Mouse (Mus musculus) heart, postnatal 0 days (tissue): ENCODE data around the gene Tmem8.

Source experiments
- CTCF ChIP-seq: IDR thresholded peaks from 2 replicates; pipeline ENCODE4 v1.5.1; 2016; ENCODE audit warnings: antibody characterized with exemption, control low read depth, low read depth
- EP300 ChIP-seq: IDR thresholded peaks from 2 replicates; pipeline ENCODE4 v1.6.1; 2016; ENCODE audit warnings: antibody characterized with exemption, low read depth

- no peak for TF ChIP-seq CTCF
- TF ChIP-seq EP300, result no peak
These were observed 34.2 kb upstream of the Tmem8 start for GRCm38 (mm10) chr17:26078851-26079250.
